Mouse (Mus musculus): ENCODE data around the gene Gm973. TPM values are rescaled to one million over a fixed set of nuclear protein-coding genes. Genes with fewer than 3 reads are reported as not detected.

Gm973 gene
- total and polyA plus RNA-seq, 3 experiments, result 0.23 TPM; not detected in 2

- no peak overlapping the region for H3K27ac ChIP-seq (ENCODE audit: control insufficient read depth, low read depth, low read length)
- H3K4me1 ChIP-seq (ENCODE audit: control insufficient read depth in 1 of 2, insufficient read depth in 2 of 2, low read length in 2 of 2), result peaks cover 11 to 19% of the 10 kb centered on the region in 2 experiments
- H3K36me3 ChIP-seq (ENCODE audit: control insufficient read depth in 1 of 2, insufficient read depth in 2 of 2, low read length in 2 of 2), result peaks cover 19 to 32% of the 10 kb centered on the region in 2 experiments
- TF ChIP-seq MAFK (IDR thresholded peaks at IDR 0.05; ENCODE audit: borderline replicate concordance, low read depth, low read length) (peak; percentile 51; the same call in 1 of the 2 replicates), TCF12 (IDR thresholded peaks at IDR 0.05; ENCODE audit: low read depth, low read length) (peak; percentile 23; the same call in 1 of the 2 replicates), ELF1 (IDR thresholded peaks at IDR 0.05; ENCODE audit: low read depth, low read length) (no peak), SMC3 (IDR thresholded peaks at IDR 0.05; ENCODE audit: low read depth, low read length) (no peak)
- no peaks in the 10 kb centered on the region for H3K27me3 ChIP-seq (ENCODE audit: control insufficient read depth in 1 of 2, insufficient read depth in 2 of 2, low read length in 2 of 2)
- no peak overlapping the region for H3K9ac ChIP-seq (ENCODE audit: control insufficient read depth, low read depth, low read length, poor library complexity, severe bottlenecking)
- no peak for DNase-seq (ENCODE audit: low read depth, low spot score)
- no peaks in the 10 kb centered on the region; the same call in 1 of the 2 replicates for H3K79me2 ChIP-seq (ENCODE audit: control insufficient read depth, insufficient read depth, low read length, poor library complexity)
- no peak overlapping the region for H3K4me3 ChIP-seq (ENCODE audit: control insufficient read depth in 1 of 2, insufficient read depth in 1 of 2, low read depth in 2 of 2, low read length in 2 of 2)
- no peaks in the 10 kb centered on the region for H3K9me3 ChIP-seq (replicated peaks; ENCODE audit: insufficient read depth, low read length)
These were observed 135.2 kb downstream of the Gm973 start for GRCm38 (mm10) chr1:59651201-59651819.

DNA sequence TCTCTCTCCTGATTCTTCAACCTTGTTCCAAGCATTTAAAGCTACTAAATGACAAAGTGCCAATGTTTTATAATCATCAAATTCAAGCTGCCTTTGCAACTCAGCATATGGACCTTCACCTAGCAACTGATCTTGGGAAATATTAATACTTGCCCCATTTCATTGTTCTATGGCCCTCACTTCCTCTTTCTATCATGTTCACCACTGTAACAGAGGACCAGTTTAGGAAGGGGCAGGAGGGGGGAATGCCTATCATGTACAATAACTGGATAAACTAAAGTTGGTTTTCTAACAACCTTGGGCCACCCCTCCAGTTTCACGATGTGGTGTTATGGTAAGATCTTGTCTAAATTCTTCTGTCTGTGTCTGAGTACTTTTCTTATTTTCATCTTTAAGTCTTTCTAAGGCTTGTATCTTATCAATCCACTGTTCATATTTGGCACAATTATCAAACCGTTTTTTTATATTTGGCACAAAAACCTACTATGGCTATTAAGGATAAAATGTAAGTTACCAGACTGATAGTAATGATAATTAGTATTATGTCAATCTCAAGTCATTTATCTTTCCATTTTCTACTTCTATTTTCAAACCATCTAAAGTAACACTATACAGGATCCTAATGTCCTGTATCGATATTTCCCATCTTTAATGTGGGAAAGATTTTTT is 137.3 kb downstream of the Gm973 start:
- Histone ChIP-seq H3K4me3 (ENCODE audit: control insufficient read depth in 1 of 2, insufficient read depth in 1 of 2, low read depth in 2 of 2, low read length in 2 of 2) (no peak overlapping the region), H3K9ac (ENCODE audit: control insufficient read depth, low read depth, low read length, poor library complexity, severe bottlenecking) (no peak overlapping the region), H3K79me2 (ENCODE audit: control insufficient read depth, insufficient read depth, low read length, poor library complexity) (peaks cover 4% of the 10 kb centered on the region), H3K27me3 (ENCODE audit: control insufficient read depth in 1 of 2, insufficient read depth in 2 of 2, low read length in 2 of 2) (no peaks in the 10 kb centered on the region), H3K9me3 (replicated peaks; ENCODE audit: insufficient read depth, low read length) (no peaks in the 10 kb centered on the region), H3K27ac (ENCODE audit: control insufficient read depth, low read depth, low read length) (peak overlapping the region; percentile 49), H3K36me3 (ENCODE audit: control insufficient read depth in 1 of 2, insufficient read depth in 2 of 2, low read length in 2 of 2) (peaks cover 25 to 32% of the 10 kb centered on the region in 2 experiments), H3K4me1 (ENCODE audit: control insufficient read depth in 1 of 2, insufficient read depth in 2 of 2, low read length in 2 of 2) (peaks cover 11 to 19% of the 10 kb centered on the region in 2 experiments)
- DNase-seq (ENCODE audit: low read depth, low spot score), result peak; percentile 73
- TF ChIP-seq UBTF (IDR thresholded peaks at IDR 0.05; ENCODE audit: borderline replicate concordance, insufficient read depth, low read depth, low read length) (no peak), TCF12 (IDR thresholded peaks at IDR 0.05; ENCODE audit: low read depth, low read length) (peak; percentile 85), MYC (IDR thresholded peaks at IDR 0.05; ENCODE audit: low read depth, low read length) (no peak), POLR2AphosphoS5 (IDR thresholded peaks at IDR 0.05; ENCODE audit: borderline replicate concordance, low read depth, low read length) (no peak), ZNF384 (IDR thresholded peaks at IDR 0.05; ENCODE audit: low read depth, low read length) (peak; percentile 66), ELF1 (IDR thresholded peaks at IDR 0.05; ENCODE audit: low read depth, low read length) (peak; percentile 46; the same call in 1 of the 2 replicates), ETS1 (IDR thresholded peaks at IDR 0.05; ENCODE audit: low read depth, low read length) (peak; percentile 61), NRF1 (IDR thresholded peaks at IDR 0.05; ENCODE audit: insufficient read depth, low read depth, low read length, poor library complexity, severe bottlenecking) (no peak), SIN3A (IDR thresholded peaks at IDR 0.05; ENCODE audit: low read length) (peak; percentile 55), CTCF (IDR thresholded peaks at IDR 0.05 in 2 of 3, conservative IDR thresholded peaks at IDR 0.05 in 1 of 3; ENCODE audit: control insufficient read depth in 1 of 3, insufficient read depth in 1 of 3, low read depth in 2 of 3, low read length in 3 of 3, poor library complexity in 1 of 3, severe bottlenecking in 1 of 3) (no peak), USF2 (IDR thresholded peaks at IDR 0.05; ENCODE audit: borderline replicate concordance in 1 of 2, insufficient read depth in 1 of 2, low read depth in 1 of 2, low read length in 2 of 2) (no peak), USF1 (IDR thresholded peaks at IDR 0.05; ENCODE audit: low read depth, low read length) (no peak), POLR2AphosphoS2 (IDR thresholded peaks at IDR 0.05; ENCODE audit: low read length) (peak; percentile 74; the same call in 1 of the 2 replicates), POLR2A (IDR thresholded peaks at IDR 0.05; ENCODE audit: control insufficient read depth in 1 of 2, insufficient read depth in 1 of 2, low read depth in 1 of 2, low read length in 2 of 2, poor library complexity in 1 of 2) (no peak), SMC3 (IDR thresholded peaks at IDR 0.05; ENCODE audit: low read depth, low read length) (no peak), RCOR1 (IDR thresholded peaks at IDR 0.05; ENCODE audit: low read depth, low read length) (peak; percentile 1; the same call in 1 of the 2 replicates), ZKSCAN1 (IDR thresholded peaks at IDR 0.05; ENCODE audit: low read depth, low read length) (no peak), MEF2A (IDR thresholded peaks at IDR 0.05; ENCODE audit: extremely low read depth, insufficient replicate concordance, low read depth, low read length, poor library complexity, severe bottlenecking) (peak; percentile 63; the same call in 1 of the 2 replicates), MYB (IDR thresholded peaks at IDR 0.05; ENCODE audit: low read depth, low read length) (peak; percentile 50; the same call in 1 of the 2 replicates), ZC3H11A (IDR thresholded peaks at IDR 0.05; ENCODE audit: low read depth, low read length) (no peak), MAFK (IDR thresholded peaks at IDR 0.05; ENCODE audit: borderline replicate concordance, low read depth, low read length) (no peak), GABPA (IDR thresholded peaks at IDR 0.05; ENCODE audit: low read depth, low read length) (no peak), HCFC1 (IDR thresholded peaks at IDR 0.05; ENCODE audit: low read depth, low read length) (0 out of 2 replicates have a peak, but pooled peaks have one; percentile 3), JUND (IDR thresholded peaks at IDR 0.05; ENCODE audit: low read depth, low read length) (no peak), EP300 (IDR thresholded peaks at IDR 0.05; ENCODE audit: low read depth in 1 of 2, low read length in 2 of 2) (peak; percentile 87 to 91), GATA1 (IDR thresholded peaks at IDR 0.05; ENCODE audit: low read depth, low read length) (peak; percentile 87), KAT2A (conservative IDR thresholded peaks at IDR 0.05; ENCODE audit: low read depth, low read length) (no peak)

Data from MEL (cell line).